Mouse (Mus musculus): ENCODE results near the gene Sypl. TPM values are rescaled to one million over a fixed set of nuclear protein-coding genes. Genes with fewer than 3 reads are reported as not detected.

Sypl gene
- total RNA-seq, 2 experiments from 2014 or later, result 168 to 201 TPM

- DNase-seq (ENCODE audit: low spot score), result no peak
Observed at GRCm38 (mm10) chr12:32941141-32941540, 12.6 kb upstream of the Sypl start.

GRCm38 (mm10) chr12:32943347-32943746 is 10.3 kb upstream of the Sypl start:
- DNase-seq (ENCODE audit: low spot score), result peak; percentile 15

GRCm38 (mm10) chr12:32943951-32944350 is 9.7 kb upstream of the Sypl start:
- no peak for DNase-seq (ENCODE audit: low spot score)

GRCm38 (mm10) chr12:32944884-32945454 is 8.7 kb upstream of the Sypl start:
- no peak for DNase-seq (ENCODE audit: low spot score)

GRCm38 (mm10) chr12:32946376-32946775 is 7.3 kb upstream of the Sypl start:
- no peak for DNase-seq (ENCODE audit: low spot score)

GRCm38 (mm10) chr12:32952416-32952815 is 1.3 kb upstream of the Sypl start:
- DNase-seq (ENCODE audit: low spot score), result peak; percentile 63

GRCm38 (mm10) chr12:32953066-32953465 is 625 bp upstream of the Sypl start:
- DNase-seq (ENCODE audit: low spot score), result no peak

- DNase-seq (ENCODE audit: low spot score), result peak; percentile 67
Observed at GRCm38 (mm10) chr12:32954216-32955021, 728 bp downstream of the Sypl start.

GRCm38 (mm10) chr12:32955037-32955436 is 1.3 kb downstream of the Sypl start:
- no peak for DNase-seq (ENCODE audit: low spot score)

- DNase-seq (ENCODE audit: low spot score), result no peak
Observed at GRCm38 (mm10) chr12:32957211-32957610, 3.5 kb downstream of the Sypl start.

GRCm38 (mm10) chr12:32962132-32962531 is 8.4 kb downstream of the Sypl start:
- DNase-seq (ENCODE audit: low spot score), result no peak

- DNase-seq (ENCODE audit: low spot score), result no peak
Observed at GRCm38 (mm10) chr12:32963858-32964257, 10.2 kb downstream of the Sypl start.

GRCm38 (mm10) chr12:32972287-32972686 is 18.6 kb downstream of the Sypl start:
- no peak for DNase-seq (ENCODE audit: low spot score)

GRCm38 (mm10) chr12:32974893-32975292 is 21.2 kb downstream of the Sypl start:
- DNase-seq (ENCODE audit: low spot score), result no peak

- DNase-seq (ENCODE audit: low spot score), result no peak
Observed at GRCm38 (mm10) chr12:32975501-32975900, 21.8 kb downstream of the Sypl start.

GRCm38 (mm10) chr12:32982631-32983030 is 28.9 kb downstream of the Sypl start:
- no peak for DNase-seq (ENCODE audit: low spot score)

- no peak for DNase-seq (ENCODE audit: low spot score)
Observed at GRCm38 (mm10) chr12:32983081-32983480, 29.4 kb downstream of the Sypl start.

GRCm38 (mm10) chr12:32986284-32986683 is 32.6 kb downstream of the Sypl start:
- DNase-seq (ENCODE audit: low spot score), result no peak

GRCm38 (mm10) chr12:32989731-32990130 is 36.0 kb downstream of the Sypl start:
- peak; percentile 24 for DNase-seq (ENCODE audit: low spot score)

- DNase-seq (ENCODE audit: low spot score), result no peak
Observed at GRCm38 (mm10) chr12:32994081-32994480, 40.4 kb downstream of the Sypl start.

- no peak for DNase-seq (ENCODE audit: low spot score)
Observed at GRCm38 (mm10) chr12:32995081-32995834, 41.6 kb downstream of the Sypl start.

GRCm38 (mm10) chr12:32998766-32999165 is 45.1 kb downstream of the Sypl start:
- DNase-seq (ENCODE audit: low spot score), result no peak

Measured in gastrocnemius, adult 18-20 months (tissue).